8 mouse cellular contexts compared by ENCODE assay signal in the genomic region with DNA sequence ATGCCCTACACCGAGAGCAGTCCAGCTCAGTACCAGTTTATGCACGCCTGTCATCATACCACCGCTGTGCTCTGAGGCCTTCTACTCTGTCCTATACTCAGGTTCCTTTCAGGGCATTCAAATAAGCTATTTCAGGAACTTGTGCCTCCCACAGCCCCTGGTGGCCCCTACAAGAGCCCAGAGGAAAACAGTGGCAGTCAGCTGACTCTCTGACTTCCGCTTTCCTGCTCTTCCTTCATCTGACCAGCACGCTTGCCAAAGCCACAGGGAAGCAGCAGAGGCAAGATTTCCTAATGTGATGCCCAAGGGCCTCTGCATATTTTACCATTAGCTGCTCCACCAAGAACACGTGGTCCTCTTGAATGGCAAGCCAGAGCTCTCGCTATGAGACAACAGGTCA. TPM values are rescaled to one million over a fixed set of nuclear protein-coding genes. Genes with fewer than 3 reads are reported as not detected.
DNase-seq lines count a peak whose midpoint lies in the region; ATAC-seq and TF ChIP-seq lines count a peak whose summit lies in the region.

No protein-coding gene starts in this region.

- H3K4me3 ChIP-seq in forebrain, embryonic 16.5 days (replicated peaks; ENCODE audit: low read length), result no peak overlapping the region
- no peak overlapping the region for H3K4me3 ChIP-seq in hindbrain, postnatal 0 days (ENCODE audit: low read length)

- intact Hi-C loops in heart, postnatal 25 days (cut with DNase I), result no loop called here

- H3K4me1 ChIP-seq in forebrain, embryonic 16.5 days (replicated peaks; ENCODE audit: control insufficient read depth, insufficient read depth, low read length), result no peaks in the 10 kb centered on the region
- no peaks in the 10 kb centered on the region for H3K4me1 ChIP-seq in hindbrain, postnatal 0 days (ENCODE audit: insufficient read depth, low read length)

- no peak for TF ChIP-seq CTCF in hindbrain, postnatal 0 days (IDR thresholded peaks at IDR 0.05; ENCODE audit: low read depth)

- H3K4me2 ChIP-seq in forebrain, embryonic 16.5 days (ENCODE audit: low read length), result no peak overlapping the region
- no peak overlapping the region for H3K4me2 ChIP-seq in hindbrain, postnatal 0 days (ENCODE audit: low read depth, low read length)

- H3K9ac ChIP-seq in forebrain, embryonic 16.5 days (replicated peaks; ENCODE audit: low read depth, low read length), result no peak overlapping the region
- H3K9ac ChIP-seq in hindbrain, postnatal 0 days (replicated peaks; ENCODE audit: low read length), result no peak overlapping the region

- DNase-seq in layer of hippocampus, adult 11-12 months (ENCODE audit: low spot score), result peak; percentile 55
- DNase-seq in layer of hippocampus, postnatal 25 days (ENCODE audit: extremely low spot score in 1 of 2, low spot score in 1 of 2), result no peak
- DNase-seq in adipocyte (ENCODE audit: low spot score), result peak; percentile 56
- DNase-seq in heart, postnatal 25 days (ENCODE audit: low spot score), result peak; percentile 35
- DNase-seq in lung, postnatal 4 days, result peak; percentile 71 to 78
- DNase-seq in frontal cortex, postnatal 25 days (ENCODE audit: low spot score in 2 of 2), result no peak
- no peak for DNase-seq in hindbrain, postnatal 0 days (ENCODE audit: low spot score)

- 56% methylated on average over 7 of the region's 7 CpGs for WGBS in forebrain, embryonic 16.5 days
- 51% methylated on average over 7 of the region's 7 CpGs for WGBS in hindbrain, postnatal 0 days

- no peak for ATAC-seq in forebrain, embryonic 16.5 days
- no peak for ATAC-seq in hindbrain, postnatal 0 days

- no peaks in the 10 kb centered on the region for H3K36me3 ChIP-seq in forebrain, embryonic 16.5 days (ENCODE audit: control insufficient read depth, insufficient read depth)
- no peaks in the 10 kb centered on the region for H3K36me3 ChIP-seq in hindbrain, postnatal 0 days (ENCODE audit: insufficient read depth, low read length)

- H3K27ac ChIP-seq in forebrain, embryonic 16.5 days (ENCODE audit: low read length), result no peak overlapping the region
- no peak overlapping the region for H3K27ac ChIP-seq in hindbrain, postnatal 0 days

- H3K27me3 ChIP-seq in forebrain, embryonic 16.5 days (replicated peaks; ENCODE audit: control insufficient read depth, insufficient read depth, low read length), result no peaks in the 10 kb centered on the region
- H3K27me3 ChIP-seq in hindbrain, postnatal 0 days (ENCODE audit: insufficient read depth, low read length), result no peaks in the 10 kb centered on the region

- no peaks in the 10 kb centered on the region for H3K9me3 ChIP-seq in forebrain, embryonic 16.5 days (ENCODE audit: control insufficient read depth, low read length)
- no peaks in the 10 kb centered on the region for H3K9me3 ChIP-seq in hindbrain, postnatal 0 days (ENCODE audit: low read length)

RNA-seq across cellular contexts. Expression of a gene that starts 28.4 kb away (rescaled TPM):
- 1 to 10 TPM; 1.9 to 2.5 TPM for total RNA-seq in layer of hippocampus, postnatal 25 days (2021)
- 1 to 10 TPM; 2.9 to 3.2 TPM for total RNA-seq in heart, postnatal 25 days (2021)
- 2.0 and 2.1 TPM in 2 replicates for polyA plus RNA-seq in forebrain, embryonic 16.5 days (2015; fragmentation: Nextera tagmentation; extraction: Ambion mirVana)
- total RNA-seq in hindbrain, postnatal 0 days (2014; rRNA removed), result 4.3 and 15.4 TPM in 2 replicates
- 1.8 and 2.5 TPM in 2 replicates for polyA plus RNA-seq in hindbrain, postnatal 0 days (2015; fragmentation: Nextera tagmentation; extraction: Ambion mirVana)

RNA-seq across cellular contexts. Expression of a gene that starts 29.1 kb away (rescaled TPM):
- total RNA-seq in layer of hippocampus, postnatal 25 days (2021), result 1 to 10 TPM; 3.3 to 3.9 TPM
- 1 to 10 TPM; 2.0 to 4.2 TPM for total RNA-seq in heart, postnatal 25 days (2021)
- polyA plus RNA-seq in forebrain, embryonic 16.5 days (2015; fragmentation: Nextera tagmentation; extraction: Ambion mirVana), result 5.3 and 6.0 TPM in 2 replicates
- 4.6 and 6.1 TPM in 2 replicates for total RNA-seq in hindbrain, postnatal 0 days (2014; rRNA removed)
- 5.4 and 5.6 TPM in 2 replicates for polyA plus RNA-seq in hindbrain, postnatal 0 days (2015; fragmentation: Nextera tagmentation; extraction: Ambion mirVana)

RNA-seq across cellular contexts. Expression of a gene that starts 49.4 kb away (rescaled TPM):
- 100 to 1,000 TPM; 115 to 121 TPM for total RNA-seq in layer of hippocampus, postnatal 25 days (2021)
- total RNA-seq in heart, postnatal 25 days (2021), result 10 to 100 TPM; 65.5 to 73.0 TPM
- 157 and 186 TPM in 2 replicates for polyA plus RNA-seq in forebrain, embryonic 16.5 days (2015; fragmentation: Nextera tagmentation; extraction: Ambion mirVana)
- total RNA-seq in hindbrain, postnatal 0 days (2014; rRNA removed), result 185 and 219 TPM in 2 replicates
- 136 and 148 TPM in 2 replicates for polyA plus RNA-seq in hindbrain, postnatal 0 days (2015; fragmentation: Nextera tagmentation; extraction: Ambion mirVana)

RNA-seq across cellular contexts. Expression of a gene that starts 50.2 kb away (rescaled TPM):
- 10 to 100 TPM; 51.8 to 52.7 TPM for total RNA-seq in layer of hippocampus, postnatal 25 days (2021)
- total RNA-seq in heart, postnatal 25 days (2021), result 10 to 100 TPM; 31.8 to 33.9 TPM
- 70.7 and 77.8 TPM in 2 replicates for polyA plus RNA-seq in forebrain, embryonic 16.5 days (2015; fragmentation: Nextera tagmentation; extraction: Ambion mirVana)
- 48.4 and 54.2 TPM in 2 replicates for total RNA-seq in hindbrain, postnatal 0 days (2014; rRNA removed)
- polyA plus RNA-seq in hindbrain, postnatal 0 days (2015; fragmentation: Nextera tagmentation; extraction: Ambion mirVana), result 82.9 and 88.2 TPM in 2 replicates

RNA-seq across cellular contexts. Expression of a gene that starts 52.8 kb away (rescaled TPM):
- 1 to 10 TPM in 1 of 2 experiments, under 1 TPM in 1; 0.81 to 1.1 TPM for total RNA-seq in layer of hippocampus, postnatal 25 days (2021)
- under 1 TPM; 0.36 to 0.52 TPM for total RNA-seq in heart, postnatal 25 days (2021)
- 0.30 and 0.31 TPM in 2 replicates for polyA plus RNA-seq in forebrain, embryonic 16.5 days (2015; fragmentation: Nextera tagmentation; extraction: Ambion mirVana)
- total RNA-seq in hindbrain, postnatal 0 days (2014; rRNA removed), result 0.50 TPM in 1 of 2 replicates, not detected in the other
- 0.36 and 0.42 TPM in 2 replicates for polyA plus RNA-seq in hindbrain, postnatal 0 days (2015; fragmentation: Nextera tagmentation; extraction: Ambion mirVana)

Comparison
In these comparisons a context has a peak if more than half of its experiments do, and no peak if none do; other contexts are left out.
1. DNase-seq: peak in layer of hippocampus, adult 11-12 months (single experiment), adipocyte (single experiment), heart, postnatal 25 days (single experiment) and lung, postnatal 4 days (2 of 2); none in layer of hippocampus, postnatal 25 days (0 of 2), frontal cortex, postnatal 25 days (0 of 2) and hindbrain, postnatal 0 days (single experiment).